ENCODE assay signal across 22 mouse cellular contexts in the genomic region with DNA sequence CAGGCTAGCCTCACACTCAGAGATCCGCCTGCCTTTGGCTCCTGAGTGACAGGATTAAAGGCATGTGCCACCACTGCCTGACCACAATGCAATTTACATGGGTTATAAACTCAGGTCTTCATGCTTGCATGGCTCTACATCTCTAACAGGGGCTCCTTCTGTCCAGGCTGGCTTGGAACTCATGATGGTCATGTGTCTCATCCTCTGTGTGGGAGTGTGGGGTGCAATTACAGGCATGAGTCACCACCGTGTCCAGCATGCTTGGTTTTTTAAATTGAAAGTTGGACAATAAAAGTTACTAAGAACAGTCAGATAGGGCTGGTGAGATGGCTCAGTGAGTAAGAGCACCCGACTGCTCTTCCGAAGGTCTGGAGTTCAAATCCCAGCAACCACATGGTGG.
"Had no signal": no experiment of that assay in that cellular context is flagged by ENCODE, and none has a peak within 500 bp of the region (broad histone marks: within the 10 kb centered on the region; RNA-seq: fewer than 3 reads in every experiment).

No protein-coding gene starts in this region.

- H3K36me3 ChIP-seq: limb, embryonic 10.5 days; limb, embryonic 13.5 days; liver, embryonic 12.5 days; liver, embryonic 15.5 days; lung, embryonic 15.5 days; midbrain, embryonic 10.5 days; neural tube, embryonic 13.5 days had no signal

- H3K27me3 ChIP-seq: limb, embryonic 13.5 days; liver, embryonic 12.5 days; liver, embryonic 15.5 days; lung, embryonic 15.5 days; neural tube, embryonic 13.5 days had no signal

- ATAC-seq: liver, embryonic 12.5 days had no signal

- H3K4me1 ChIP-seq: limb, embryonic 10.5 days; limb, embryonic 13.5 days; lung, embryonic 15.5 days; midbrain, embryonic 10.5 days; neural tube, embryonic 13.5 days had no signal

- H3K4me2 ChIP-seq: limb, embryonic 13.5 days; liver, embryonic 12.5 days; liver, embryonic 15.5 days; lung, embryonic 15.5 days; neural tube, embryonic 13.5 days had no signal

- H3K4me3 ChIP-seq: limb, embryonic 10.5 days; limb, embryonic 13.5 days; liver, embryonic 12.5 days; liver, embryonic 15.5 days; lung, embryonic 15.5 days; megakaryocyte, embryonic 14.5 days; midbrain, embryonic 10.5 days; neural tube, embryonic 13.5 days had no signal

- DNase-seq: kidney, adult 18-20 months; kidney, adult 9 months; kidney, postnatal 36 days; layer of hippocampus, postnatal 36 days; liver; lung, adult 18-20 months; lung, postnatal 10 days; lung, postnatal 36 days; midbrain, embryonic 14.5 days; thymus, adult 2 months; thymus, postnatal 14 days; thymus, postnatal 4 days had no signal

- H3K27ac ChIP-seq: kidney, postnatal 0 days; limb, embryonic 10.5 days; limb, embryonic 13.5 days; liver, embryonic 12.5 days; liver, embryonic 15.5 days; lung, embryonic 15.5 days; midbrain, embryonic 10.5 days; neural tube, embryonic 13.5 days; stomach, postnatal 0 days had no signal

- H3K9ac ChIP-seq: limb, embryonic 13.5 days; liver, embryonic 12.5 days; liver, embryonic 15.5 days; lung, embryonic 15.5 days; neural tube, embryonic 13.5 days had no signal

- H3K9me3 ChIP-seq: limb, embryonic 10.5 days; limb, embryonic 13.5 days; liver, embryonic 12.5 days; liver, embryonic 15.5 days; lung, embryonic 15.5 days; megakaryocyte, embryonic 14.5 days; midbrain, embryonic 10.5 days; neural tube, embryonic 13.5 days had no signal
